Mouse (Mus musculus) liver, adult (tissue): ENCODE data around the gene Cald1.

Experiments used
- GATA4 ChIP-seq: IDR thresholded peaks from 2 replicates; pipeline ENCODE4 v1.6.1; 2014; ENCODE audit warnings: mild to moderate bottlenecking, low read length; ENCODE audit not compliant: insufficient replicate concordance

The Cald1 gene

GRCm38 (mm10) chr6:34734940-34735695, 136.8 kb downstream of the Cald1 start:
- no peak for TF ChIP-seq GATA4

- TF ChIP-seq GATA4 = no peak
Observed at GRCm38 (mm10) chr6:34736934-34737333, 138.6 kb downstream of the Cald1 start.

GRCm38 (mm10) chr6:34743946-34744345, 145.6 kb downstream of the Cald1 start:
- TF ChIP-seq GATA4 = no peak

- no peak for TF ChIP-seq GATA4
Observed at GRCm38 (mm10) chr6:34747846-34748245, 149.5 kb downstream of the Cald1 start.

GRCm38 (mm10) chr6:34748566-34748965, 150.3 kb downstream of the Cald1 start:
- no peak for TF ChIP-seq GATA4

- peak; percentile 19; the same call in 1 of the 2 replicates for TF ChIP-seq GATA4
Observed at GRCm38 (mm10) chr6:34749526-34749925, 151.2 kb downstream of the Cald1 start.

GRCm38 (mm10) chr6:34750487-34751120, 152.3 kb downstream of the Cald1 start:
- no peak for TF ChIP-seq GATA4

GRCm38 (mm10) chr6:34751625-34752024, 153.3 kb downstream of the Cald1 start:
- no peak for TF ChIP-seq GATA4

GRCm38 (mm10) chr6:34754448-34754847, 156.1 kb downstream of the Cald1 start:
- no peak for TF ChIP-seq GATA4

- no peak for TF ChIP-seq GATA4
Observed at GRCm38 (mm10) chr6:34758340-34758739, 160.0 kb downstream of the Cald1 start.

- TF ChIP-seq GATA4 = no peak
Observed at GRCm38 (mm10) chr6:34760023-34760422, 161.7 kb downstream of the Cald1 start.

- TF ChIP-seq GATA4 = no peak
Observed at GRCm38 (mm10) chr6:34765721-34766120, 167.4 kb downstream of the Cald1 start.

GRCm38 (mm10) chr6:34769984-34770383, 171.7 kb downstream of the Cald1 start:
- TF ChIP-seq GATA4 = no peak

- TF ChIP-seq GATA4 = no peak
Observed at GRCm38 (mm10) chr6:34770491-34770890, 172.2 kb downstream of the Cald1 start.

GRCm38 (mm10) chr6:34776396-34776795, 178.1 kb downstream of the Cald1 start:
- TF ChIP-seq GATA4 = no peak

- TF ChIP-seq GATA4 = no peak
Observed at GRCm38 (mm10) chr6:34777094-34777493, 178.8 kb downstream of the Cald1 start.

- TF ChIP-seq GATA4 = no peak
Observed at GRCm38 (mm10) chr6:34777981-34778668, 179.8 kb downstream of the Cald1 start.
